Mouse (Mus musculus): ENCODE measurements at regions not wholly inside any gene's neighbourhood (a gene's known extent, or its start where the extent isn't known, plus 50 kb on each side); places are given as distances from the start of the nearest gene placed in this dataset.

- DNase-seq (ENCODE audit: low read depth): no peak
- TF ChIP-seq CTCF (IDR thresholded peaks at IDR 0.05; ENCODE audit: borderline replicate concordance, extremely low read depth, insufficient read depth, insufficient read length) (no peak), POLR2A (IDR thresholded peaks at IDR 0.05; ENCODE audit: borderline replicate concordance, extremely low read depth, insufficient read depth, insufficient read length, poor library complexity, severe bottlenecking) (no peak)
These were observed 61.5 kb upstream of the Adamts16 start for GRCm38 (mm10) chr13:70903150-70903549.

- DNase-seq (ENCODE audit: low read depth): no peak
- no peak for TF ChIP-seq CTCF (IDR thresholded peaks at IDR 0.05; ENCODE audit: borderline replicate concordance, extremely low read depth, insufficient read depth, insufficient read length)
- TF ChIP-seq POLR2A (IDR thresholded peaks at IDR 0.05; ENCODE audit: borderline replicate concordance, extremely low read depth, insufficient read depth, insufficient read length, poor library complexity, severe bottlenecking): no peak
These were observed 61.1 kb upstream of the Adamts16 start for GRCm38 (mm10) chr13:70902727-70903126.

- no peak for DNase-seq (ENCODE audit: low read depth)
- TF ChIP-seq POLR2A (IDR thresholded peaks at IDR 0.05; ENCODE audit: borderline replicate concordance, extremely low read depth, insufficient read depth, insufficient read length, poor library complexity, severe bottlenecking) (no peak), CTCF (IDR thresholded peaks at IDR 0.05; ENCODE audit: borderline replicate concordance, extremely low read depth, insufficient read depth, insufficient read length) (no peak)
These were observed 50.0 kb upstream of the Adamts16 start for GRCm38 (mm10) chr13:70891634-70892033.
